Mouse (Mus musculus) hindbrain, postnatal 0 days (tissue): ENCODE results near the gene Pde3a. TPM values are rescaled to one million over a fixed set of nuclear protein-coding genes. Genes with fewer than 3 reads are reported as not detected.

Experiments used
- ATAC-seq: fragments of 200-750 bp; cut with Nextera tagmentation; 2 replicates; pipeline ENCODE4 v1.8.0; 2017; ENCODE audit warnings: mild to moderate bottlenecking, moderate TSS enrichment, moderate library complexity
- DNase-seq: peaks from one replicate; pipeline ENCODE4 v3.0.0-alpha.2; 2015; ENCODE audit warnings: low spot score
- H3K27ac ChIP-seq: fragments of 300-500 bp; sonication (generic); 2 replicates; pipeline ENCODE4 v1.5.1; 2014; ENCODE audit warnings: mild to moderate bottlenecking
- H3K27me3 ChIP-seq: fragments of 300-500 bp; sonication (generic); 2 replicates; pipeline ENCODE4 v1.6.1; 2014; ENCODE audit warnings: low read length, mixed read lengths; ENCODE audit not compliant: insufficient read depth
- H3K36me3 ChIP-seq: fragments of 300-500 bp; sonication (generic); 2 replicates; pipeline ENCODE4 v1.6.1; 2014; ENCODE audit warnings: low read length, mixed read lengths; ENCODE audit not compliant: insufficient read depth
- H3K4me1 ChIP-seq: fragments of 300-500 bp; sonication (generic); 2 replicates; pipeline ENCODE4 v1.6.1; 2014; ENCODE audit warnings: antibody characterized with exemption, low read length, mixed read lengths; ENCODE audit not compliant: insufficient read depth
- H3K4me2 ChIP-seq: fragments of 300-500 bp; sonication (generic); 2 replicates; pipeline ENCODE4 v1.6.1; 2014; ENCODE audit warnings: low read depth, mild to moderate bottlenecking, low read length, moderate library complexity, mixed read lengths
- H3K4me3 ChIP-seq: fragments of 300-500 bp; sonication (generic); 2 replicates; pipeline ENCODE4 v1.5.1; 2014; ENCODE audit warnings: low read length
- H3K9ac ChIP-seq: fragments of 300-500 bp; sonication (generic); replicated peaks from 2 replicates; pipeline ENCODE4 v1.6.1; 2014; ENCODE audit warnings: mild to moderate bottlenecking, low read length, moderate library complexity, mixed read lengths
- H3K9me3 ChIP-seq: fragments of 300-500 bp; sonication (generic); 2 replicates; pipeline ENCODE4 v1.6.1; 2016; ENCODE audit warnings: low read length, mixed read lengths
- CTCF ChIP-seq: IDR thresholded peaks from 2 replicates; pipeline ENCODE4 v1.5.1; 2016; ENCODE audit warnings: antibody characterized with exemption, control low read depth, low read depth
- WGBS: fragments of 180-500 bp; shearing (Covaris S2); extraction: QIAGEN DNeasy Blood & Tissue Kit; methylation state at CpG from one replicate; pipeline ENCODE4 v1.1.7; 2014; 5-methylcytosine and 5-hydroxymethylcytosine counted together
- polyA plus RNA-seq: library from polyadenylated mRNA; unstranded; fragments of >200 nt; fragmentation: Nextera tagmentation; extraction: Ambion mirVana; gene quantifications from 2 replicates; pipeline ENCODE4 v1.2.1, GENCODE M21; 2015
- total RNA-seq: library from RNA; depleted of rRNA; stranded (reverse); fragments of >200 nt; gene quantifications from 2 replicates; pipeline ENCODE4 v1.2.3, GENCODE M21; 2014

Pde3a gene
- total and polyA plus RNA-seq, 2 experiments from 2014 or later: 2.1 to 12.5 TPM

GRCm38 (mm10) chr6:141455335-141455734 is 206.3 kb downstream of the Pde3a start:
- ATAC-seq (no peak), DNase-seq (no peak)
- TF ChIP-seq CTCF: no peak
- WGBS: 81% methylated on average over 5 of the region's 5 CpGs
- Histone ChIP-seq H3K9me3 (no peaks in the 10 kb centered on the region), H3K4me3 (no peak overlapping the region), H3K27ac (no peak overlapping the region), H3K27me3 (no peaks in the 10 kb centered on the region), H3K36me3 (no peaks in the 10 kb centered on the region), H3K4me2 (no peak overlapping the region), H3K4me1 (no peaks in the 10 kb centered on the region), H3K9ac (no peak overlapping the region)

- Histone ChIP-seq H3K27ac (no peak overlapping the region), H3K4me2 (no peak overlapping the region), H3K9me3 (no peaks in the 10 kb centered on the region), H3K27me3 (no peaks in the 10 kb centered on the region), H3K36me3 (no peaks in the 10 kb centered on the region), H3K4me1 (no peaks in the 10 kb centered on the region), H3K4me3 (no peak overlapping the region), H3K9ac (no peak overlapping the region)
- WGBS: 86% methylated on average over 3 of the region's 3 CpGs
- no peak for TF ChIP-seq CTCF
- DNase-seq (no peak), ATAC-seq (no peak)
Measured at GRCm38 (mm10) chr6:141456591-141456990, 207.5 kb downstream of the Pde3a start.

DNA sequence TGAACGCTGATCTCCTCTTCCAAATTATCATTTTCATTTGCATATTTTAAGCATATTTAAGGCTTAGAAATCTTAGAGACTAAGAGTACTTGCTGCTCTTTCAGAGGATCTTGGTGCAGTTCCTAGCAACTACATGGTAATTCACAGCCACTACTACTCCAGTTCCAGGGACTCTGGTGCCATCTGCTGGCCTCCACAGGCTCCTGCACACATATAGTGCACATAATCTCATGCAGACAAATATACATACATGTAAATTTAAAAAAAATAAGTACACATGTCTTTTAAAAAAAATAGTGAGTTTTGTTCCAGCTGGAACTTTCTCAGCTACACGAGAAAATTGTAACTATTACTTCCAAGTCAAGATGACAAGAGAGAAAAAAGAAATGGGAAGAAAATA is 221.2 kb downstream of the Pde3a start:
- TF ChIP-seq CTCF: 0 out of 2 replicates have a peak, but pooled peaks have one; percentile 14
- no peak overlapping the region for H3K9ac ChIP-seq
- no peak overlapping the region for H3K27ac ChIP-seq
- H3K9me3 ChIP-seq: no peaks in the 10 kb centered on the region
- WGBS: 90% methylated on average over 2 of the region's 2 CpGs
- H3K4me3 ChIP-seq: no peak overlapping the region
- H3K4me1 ChIP-seq: no peaks in the 10 kb centered on the region
- no peak overlapping the region for H3K4me2 ChIP-seq
- ATAC-seq (no peak), DNase-seq (no peak)
- H3K36me3 ChIP-seq: no peaks in the 10 kb centered on the region
- H3K27me3 ChIP-seq: no peaks in the 10 kb centered on the region

DNA sequence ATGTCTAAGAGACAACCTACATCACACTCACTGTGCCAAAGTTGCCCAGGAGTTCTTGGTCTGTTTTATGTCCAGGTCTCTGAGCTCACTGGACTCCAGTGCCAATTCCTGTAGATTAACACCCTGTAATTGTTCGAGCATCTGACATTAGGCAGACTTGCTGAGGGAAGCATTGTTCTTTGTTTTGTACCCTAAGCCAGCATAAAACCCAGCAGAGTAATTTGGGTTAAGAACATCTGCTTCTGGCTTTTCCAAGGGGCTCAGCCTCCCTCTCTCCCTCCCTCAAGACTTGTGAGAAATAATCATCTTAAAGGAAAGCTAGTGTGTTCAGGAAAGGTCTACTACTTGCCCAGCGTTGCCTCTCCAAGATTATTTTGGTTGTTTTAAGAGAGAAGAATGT is 225.2 kb downstream of the Pde3a start:
- DNase-seq: no peak
- no peak overlapping the region for H3K9ac ChIP-seq
- H3K4me2 ChIP-seq: no peak overlapping the region
- no peak overlapping the region for H3K27ac ChIP-seq
- TF ChIP-seq CTCF: no peak
- H3K9me3 ChIP-seq: no peaks in the 10 kb centered on the region
- WGBS: 47% methylated on average over 2 of the region's 2 CpGs
- H3K4me3 ChIP-seq: no peak overlapping the region
- no peak for ATAC-seq
- no peaks in the 10 kb centered on the region for H3K4me1 ChIP-seq
- no peaks in the 10 kb centered on the region for H3K27me3 ChIP-seq
- no peaks in the 10 kb centered on the region for H3K36me3 ChIP-seq

GRCm38 (mm10) chr6:141474696-141475095 is 225.6 kb downstream of the Pde3a start:
- DNase-seq: no peak
- WGBS: 22% methylated on average over 3 of the region's 3 CpGs
- no peak overlapping the region for H3K9ac ChIP-seq
- no peak for TF ChIP-seq CTCF
- no peaks in the 10 kb centered on the region for H3K9me3 ChIP-seq
- no peak overlapping the region for H3K4me3 ChIP-seq
- ATAC-seq: no peak
- no peak overlapping the region for H3K4me2 ChIP-seq
- H3K27ac ChIP-seq: no peak overlapping the region
- H3K4me1 ChIP-seq: no peaks in the 10 kb centered on the region
- no peaks in the 10 kb centered on the region for H3K27me3 ChIP-seq
- no peaks in the 10 kb centered on the region for H3K36me3 ChIP-seq

DNA sequence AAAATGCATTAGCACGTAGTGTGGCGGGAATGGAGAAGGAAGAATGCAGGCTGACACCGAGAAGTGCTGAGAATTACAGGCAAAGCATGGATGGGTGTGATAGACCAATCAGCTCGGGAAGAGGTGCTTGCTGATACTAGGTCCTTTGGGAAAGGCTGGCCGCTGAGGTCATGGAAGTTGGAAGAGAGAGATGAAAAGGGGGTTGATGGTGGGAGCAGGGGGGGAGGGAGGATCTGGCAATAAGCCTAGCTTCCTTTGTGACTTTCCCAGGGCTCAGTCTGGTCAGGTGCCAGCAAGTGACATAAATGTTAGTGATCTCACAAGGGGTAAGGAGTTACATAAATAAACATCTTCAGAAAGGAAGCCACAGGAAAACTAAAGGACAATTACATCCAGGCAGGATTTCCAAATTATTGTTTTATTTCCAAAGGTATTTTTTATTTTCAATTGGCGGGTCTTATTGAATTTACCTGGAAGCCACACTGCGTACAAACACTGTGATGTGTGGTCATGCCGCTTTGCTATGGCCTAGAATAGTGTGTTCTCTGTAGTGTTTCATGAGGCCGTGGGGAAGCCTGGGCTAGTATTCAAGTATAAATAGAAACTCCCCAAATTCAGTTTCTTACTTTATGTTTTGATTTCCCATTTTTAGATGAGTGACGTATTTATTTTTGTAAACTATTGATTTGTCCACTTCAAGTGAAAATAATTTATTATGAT is 236.4 kb downstream of the Pde3a start:
- 38% methylated on average over 10 of the region's 10 CpGs for WGBS
- Histone ChIP-seq H3K4me2 (0 out of 2 replicates have a peak overlapping the region, but pooled peaks have one; percentile 5), H3K27ac (no peak overlapping the region), H3K27me3 (no peaks in the 10 kb centered on the region), H3K4me3 (no peak overlapping the region), H3K36me3 (no peaks in the 10 kb centered on the region), H3K9ac (no peak overlapping the region), H3K9me3 (no peaks in the 10 kb centered on the region), H3K4me1 (no peaks in the 10 kb centered on the region)
- DNase-seq: peak; percentile 71
- ATAC-seq: peak; percentile 76
- TF ChIP-seq CTCF: no peak

- H3K9ac ChIP-seq: no peak overlapping the region
- H3K9me3 ChIP-seq: no peaks in the 10 kb centered on the region
- H3K4me2 ChIP-seq: 0 out of 2 replicates have a peak overlapping the region, but pooled peaks have one; percentile 21
- 0 out of 2 replicates have a peak overlapping the region, but pooled peaks have one; percentile 6 for H3K4me3 ChIP-seq
- H3K36me3 ChIP-seq: no peaks in the 10 kb centered on the region
- no peaks in the 10 kb centered on the region for H3K4me1 ChIP-seq
- ATAC-seq (peak; percentile 81), DNase-seq (peak; percentile 82)
- peak; percentile 77 for TF ChIP-seq CTCF
- 51% methylated on average over 7 of the region's 7 CpGs for WGBS
- no peaks in the 10 kb centered on the region for H3K27me3 ChIP-seq
- H3K27ac ChIP-seq: no peak overlapping the region
Measured at GRCm38 (mm10) chr6:141487266-141487665, 238.2 kb downstream of the Pde3a start.
